In the genomic region with DNA sequence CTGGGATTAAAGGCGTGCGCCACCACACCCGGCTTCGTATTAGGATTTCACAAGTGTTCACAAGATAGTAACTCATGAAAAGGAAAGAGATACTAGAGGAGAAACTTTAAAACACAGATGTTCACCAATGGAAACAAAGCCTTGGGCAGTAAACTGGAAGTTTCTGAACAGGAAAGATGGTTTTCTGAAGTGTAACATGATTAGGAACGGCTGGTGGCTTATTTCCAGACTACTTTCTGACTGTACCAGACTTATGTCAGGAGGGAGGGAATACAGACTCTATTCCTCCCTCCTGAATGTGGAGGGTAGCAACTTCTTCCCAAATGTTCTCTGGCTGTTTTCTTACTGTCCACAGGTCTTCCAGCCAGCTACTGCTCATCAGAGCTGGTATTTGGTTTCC, we compare ENCODE assay signal across 22 mouse cellular contexts.
A peak's percentile ranks its signal among the peaks of the same experiment; 100 is the strongest.
DNase-seq lines count a peak whose midpoint lies in the region; ATAC-seq and TF ChIP-seq lines count a peak whose summit lies in the region.
"Had no signal": no experiment of that assay in that cellular context is flagged by ENCODE, and none has a peak within 500 bp of the region (broad histone marks: within the 10 kb centered on the region; RNA-seq: fewer than 3 reads in every experiment).

No protein-coding gene starts in this region.

- TF ChIP-seq POLR2A in lung, adult 2 months (IDR thresholded peaks at IDR 0.05; ENCODE audit: borderline replicate concordance, extremely low read depth, low read depth, low read length): no peak

- peaks cover 11% of the 10 kb centered on the region for H3K4me1 ChIP-seq in lung, embryonic 16.5 days (replicated peaks; ENCODE audit: control insufficient read depth, insufficient read depth, low read length)
- H3K4me1 ChIP-seq in lung, adult 2 months (ENCODE audit: control insufficient read depth, insufficient read depth, low read length): 0 out of 2 replicates have a peak, but pooled peaks cover 2% of the 10 kb centered on the region
- H3K4me1 ChIP-seq: embryonic facial prominence, embryonic 13.5 days; embryonic facial prominence, embryonic 15.5 days had no signal

- no peaks in the 10 kb centered on the region for H3K9me3 ChIP-seq in lung, embryonic 16.5 days (ENCODE audit: control insufficient read depth, low read length)
- H3K9me3 ChIP-seq: embryonic facial prominence, embryonic 13.5 days; embryonic facial prominence, embryonic 15.5 days; forebrain, embryonic 10.5 days; forebrain, embryonic 12.5 days had no signal

- no peak for TF ChIP-seq CTCF in lung, adult 2 months (IDR thresholded peaks at IDR 0.05; ENCODE audit: insufficient read depth, low read length)

- ATAC-seq in lung, embryonic 16.5 days (ENCODE audit: low read depth): no peak
- ATAC-seq: forebrain, embryonic 14.5 days had no signal

- DNase-seq in lung, adult 2 months: no peak
- peak; percentile 31 for DNase-seq in lung, postnatal 10 days
- DNase-seq in lung, postnatal 4 days: no peak
- DNase-seq in lung, postnatal 36 days: peak; percentile 22
- DNase-seq in urinary bladder, adult 2 months (ENCODE audit: low spot score): no peak
- DNase-seq: adrenal gland, adult 2 months; adrenal gland, postnatal 10 days; adrenal gland, postnatal 25 days; cerebellum, adult 11 months; cerebellum, adult 18-20 months; cerebellum, adult 8-10 months; cerebellum, adult 9-11 months; cerebellum, postnatal 14 days; cerebellum, postnatal 36 days; embryo, embryonic 11 days had no signal

- no peaks in the 10 kb centered on the region for H3K36me3 ChIP-seq in lung, embryonic 16.5 days (ENCODE audit: control insufficient read depth, insufficient read depth, low read length)
- H3K36me3 ChIP-seq: embryonic facial prominence, embryonic 13.5 days; embryonic facial prominence, embryonic 15.5 days; forebrain, embryonic 10.5 days; forebrain, embryonic 12.5 days had no signal

- no peaks in the 10 kb centered on the region for H3K27me3 ChIP-seq in lung, embryonic 16.5 days (ENCODE audit: control insufficient read depth, insufficient read depth, low read depth, low read length)
- H3K27me3 ChIP-seq: embryonic facial prominence, embryonic 13.5 days; embryonic facial prominence, embryonic 15.5 days; forebrain, embryonic 12.5 days had no signal

- peak overlapping the region; percentile 61 for H3K27ac ChIP-seq in lung, embryonic 16.5 days (ENCODE audit: low read length)
- H3K27ac ChIP-seq: embryonic facial prominence, embryonic 13.5 days; embryonic facial prominence, embryonic 15.5 days; forebrain, embryonic 10.5 days; forebrain, embryonic 12.5 days had no signal

- H3K4me2 ChIP-seq in lung, embryonic 16.5 days (ENCODE audit: low read depth, low read length): no peak overlapping the region
- H3K4me2 ChIP-seq: embryonic facial prominence, embryonic 13.5 days; embryonic facial prominence, embryonic 15.5 days; forebrain, embryonic 12.5 days had no signal

- 85% methylated on average over 5 of the region's 5 CpGs for WGBS in lung, embryonic 16.5 days
- WGBS in lung, adult 2 months: 85% methylated on average over 5 of the region's 5 CpGs

- no peak overlapping the region for H3K9ac ChIP-seq in lung, embryonic 16.5 days (ENCODE audit: low read length)
- H3K9ac ChIP-seq: embryonic facial prominence, embryonic 13.5 days; embryonic facial prominence, embryonic 15.5 days; forebrain, embryonic 12.5 days had no signal

- H3K4me3 ChIP-seq in lung, embryonic 16.5 days (ENCODE audit: low read length): no peak overlapping the region
- no peak overlapping the region for H3K4me3 ChIP-seq in lung, adult 2 months (replicated peaks; ENCODE audit: extremely low read depth, low read depth, low read length)
- H3K4me3 ChIP-seq: embryonic facial prominence, embryonic 13.5 days; embryonic facial prominence, embryonic 15.5 days; erythroblast, embryonic 14.5 days; forebrain, embryonic 10.5 days; forebrain, embryonic 12.5 days had no signal

Comparison
In these comparisons a context has a peak if more than half of its experiments do, and no peak if none do; other contexts are left out.
1. DNase-seq: peak in lung, postnatal 10 days (single experiment) and lung, postnatal 36 days (single experiment); none in lung, adult 2 months (single experiment), lung, postnatal 4 days (0 of 2) and urinary bladder, adult 2 months (single experiment).